Mouse (Mus musculus) naive thymus-derived CD4-positive, alpha-beta T cell, adult 5 months (primary cell): ENCODE data around the gene Lurap1. TPM values are rescaled to one million over a fixed set of nuclear protein-coding genes. Genes with fewer than 3 reads are reported as not detected.

ENCODE experiments used
- polyA plus RNA-seq: library from polyadenylated mRNA; unstranded; fragments of 100-300 nt; shearing (Covaris generic); gene quantifications from one replicate; pipeline ENCODE4 v1.2.1, GENCODE M21; 2017

Gene Lurap1
- polyA plus RNA-seq, result not detected

DNA sequence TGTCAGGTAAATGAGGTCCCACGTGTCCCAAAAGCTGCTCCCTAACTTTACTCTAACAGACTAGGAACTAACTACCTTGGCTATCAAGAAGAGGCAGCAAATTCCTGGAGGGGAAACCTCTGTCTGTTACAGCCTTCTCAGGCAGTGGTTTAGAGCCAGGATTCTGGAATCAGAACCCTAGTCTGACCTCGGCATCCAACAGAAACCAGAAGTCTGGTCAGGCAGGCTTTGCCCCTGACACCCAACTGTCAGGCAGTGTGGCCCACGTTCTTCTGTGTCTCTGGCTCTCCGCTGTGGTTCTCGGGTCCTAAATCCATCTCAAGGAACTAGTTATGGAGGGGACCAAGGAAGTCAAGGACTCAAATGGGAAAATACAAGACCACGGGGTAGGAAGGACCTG is at the start of gene Lurap1:
Lurap1 (minus strand) TSS at position 101 of the 400 bp plus-strand sequence.

DNA sequence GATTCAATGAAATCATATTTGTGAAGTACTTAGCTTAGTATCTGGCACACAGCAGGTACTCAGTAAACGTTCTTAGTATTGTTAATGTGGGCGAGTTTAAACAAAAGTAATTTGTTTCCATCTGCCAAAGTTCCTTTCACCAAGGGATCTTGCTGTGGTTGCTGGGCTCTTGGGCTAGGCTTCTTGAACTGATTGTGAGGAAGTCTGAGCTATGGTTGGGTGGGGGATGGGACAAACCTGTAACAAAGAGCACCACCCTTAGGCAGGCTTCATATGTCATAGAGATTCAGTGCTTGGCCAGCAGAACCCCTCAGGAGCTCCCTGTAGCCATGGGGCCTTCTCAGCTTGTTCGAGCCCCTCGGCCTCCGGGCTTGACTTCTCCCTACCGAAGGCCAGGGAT is 21.9 kb upstream of the Lurap1 start, which contains the start of the genes 1700042G07Rik and Gm49337:
1700042G07Rik (plus strand) TSS at position 301 of the 400 bp plus-strand sequence.
Gm49337 (plus strand) TSS at position 313 of the 400 bp plus-strand sequence.

DNA sequence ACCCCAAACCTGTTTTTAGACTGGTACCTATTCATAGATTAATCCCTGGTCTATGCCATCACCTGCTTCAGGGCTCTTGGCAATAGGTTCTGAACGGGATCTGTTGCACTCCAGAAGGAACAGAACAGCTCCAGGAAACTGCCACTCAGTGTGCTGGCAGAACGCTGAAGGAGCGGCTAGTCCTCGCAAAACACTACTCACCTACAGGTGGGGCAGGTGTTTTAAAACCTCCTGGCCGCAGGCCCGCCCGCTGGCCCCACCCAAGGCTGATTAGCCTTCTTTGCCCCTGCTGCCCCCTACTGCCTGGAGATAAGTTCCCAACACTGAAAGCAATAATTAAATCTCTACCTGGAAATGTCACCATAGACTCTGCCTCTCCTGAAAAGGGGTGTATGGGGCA is 16.3 kb upstream of the Lurap1 start, which contains the start of gene Tspan1:
Tspan1 (minus strand) TSS at position 198 of the 400 bp plus-strand sequence.

DNA sequence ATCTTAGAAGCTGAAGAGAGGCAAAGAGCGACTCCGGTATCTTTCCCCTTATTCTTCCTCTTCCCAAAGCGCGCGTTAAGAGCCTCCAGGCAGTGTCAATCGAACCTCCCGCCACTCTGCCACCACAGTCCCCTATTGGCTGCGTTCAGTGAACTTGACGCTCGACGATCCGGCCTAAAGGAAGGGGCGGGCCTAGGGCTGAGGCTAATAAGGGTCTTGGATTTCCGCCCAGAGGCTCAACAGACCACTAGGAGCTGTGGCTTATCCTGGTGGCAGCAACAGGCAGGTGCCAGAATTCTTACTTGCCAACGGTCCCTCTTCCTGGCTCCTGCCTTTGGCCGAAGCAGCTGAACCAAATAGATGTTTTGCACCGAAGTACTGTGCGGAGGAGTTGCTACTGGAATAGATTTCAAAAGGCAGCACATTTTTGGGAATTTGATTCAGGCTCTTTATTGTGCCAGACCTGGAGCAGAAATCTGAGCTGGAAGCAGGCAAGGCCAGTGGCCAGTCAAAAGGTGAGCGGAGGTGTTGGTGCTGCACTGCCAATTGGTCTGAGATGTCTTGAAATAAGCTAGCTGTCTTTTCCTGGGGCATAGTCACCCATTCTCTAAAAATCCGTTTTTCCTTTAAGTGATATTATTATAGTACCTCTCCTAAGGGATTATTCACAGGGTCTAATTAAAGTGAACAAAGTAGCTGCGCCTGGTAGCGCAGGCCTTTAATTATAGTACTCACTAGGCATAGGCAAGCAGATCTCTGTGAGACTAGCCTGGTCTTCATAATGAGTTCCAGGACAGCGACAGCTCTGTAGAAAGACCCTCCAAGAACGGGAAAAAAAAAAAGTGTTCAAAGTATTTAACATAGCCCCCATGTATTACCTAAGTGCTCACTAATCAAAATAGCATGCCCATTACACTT is 27.3 kb downstream of the Lurap1 start, which contains the start of the genes Rad54l and Pomgnt1:
Rad54l (minus strand) TSS at position 89 of the 918 bp plus-strand sequence.
Pomgnt1 (plus strand) TSS at position 239 of the 918 bp plus-strand sequence.

Other genes starting within 250 kb of the Lurap1 start
- not detected for gene Dmbx1, start 211.4 kb downstream of the Lurap1 start, polyA plus RNA-seq
- 192 TPM for gene Faah, start 133.4 kb downstream of the Lurap1 start, polyA plus RNA-seq
- gene Nsun4, start 97.5 kb downstream of the Lurap1 start, polyA plus RNA-seq, result 53.4 TPM
- gene Uqcrh, start 76.3 kb downstream of the Lurap1 start, polyA plus RNA-seq, result 472 TPM
- 42.7 TPM for gene Lrrc41, start 76.1 kb downstream of the Lurap1 start, polyA plus RNA-seq
- 0.97 TPM for gene Rad54l, start 27.6 kb downstream of the Lurap1 start, polyA plus RNA-seq
- gene Pomgnt1, start 27.5 kb downstream of the Lurap1 start, polyA plus RNA-seq, result 22.9 TPM
- gene Tspan1, start 16.3 kb upstream of the Lurap1 start, polyA plus RNA-seq, result not detected
- gene 1700042G07Rik, start 22.0 kb upstream of the Lurap1 start, polyA plus RNA-seq, result not detected
- gene Gm49337, start 22.0 kb upstream of the Lurap1 start, polyA plus RNA-seq, result not detected
- 2.9 TPM for gene Pik3r3, start 70.3 kb upstream of the Lurap1 start, polyA plus RNA-seq